Mouse (Mus musculus): Measurements from ENCODE around the gene Prss8. TPM values are rescaled to one million over a fixed set of nuclear protein-coding genes. Genes with fewer than 3 reads are reported as not detected.

Prss8 gene
- polyA plus RNA-seq, 1 experiment from 2014 or later: 0.25 TPM

GRCm38 (mm10) chr7:127888821-127889220, 41.1 kb downstream of the Prss8 start:
- Histone ChIP-seq H3K27ac (no peak overlapping the region), H3K9me3 (ENCODE audit: control insufficient read depth, low read length) (no peaks in the 10 kb centered on the region), H3K4me3 (replicated peaks; ENCODE audit: low read length) (no peak overlapping the region), H3K4me1 (replicated peaks; ENCODE audit: control insufficient read depth, insufficient read depth, low read length) (peaks cover 5% of the 10 kb centered on the region; the same call in 1 of the 2 replicates), H3K36me3 (replicated peaks; ENCODE audit: control insufficient read depth, insufficient read depth) (peaks cover 85% of the 10 kb centered on the region), H3K9ac (no peak overlapping the region; the same call in 1 of the 2 replicates), H3K27me3 (ENCODE audit: control insufficient read depth, insufficient read depth, low read length) (no peaks in the 10 kb centered on the region), H3K4me2 (replicated peaks) (no peak overlapping the region)
- WGBS: 71% methylated on average over 3 of the region's 3 CpGs
- ATAC-seq (ENCODE audit: low FRiP score) (no peak), DNase-seq (ENCODE audit: low spot score) (no peak)

- no peak for DNase-seq (ENCODE audit: low spot score)
- H3K27me3 ChIP-seq (ENCODE audit: control insufficient read depth, insufficient read depth, low read length): no peaks in the 10 kb centered on the region
- peaks cover 86% of the 10 kb centered on the region for H3K36me3 ChIP-seq (replicated peaks; ENCODE audit: control insufficient read depth, insufficient read depth)
- H3K4me1 ChIP-seq (replicated peaks; ENCODE audit: control insufficient read depth, insufficient read depth, low read length): peaks cover 6% of the 10 kb centered on the region; the same call in 1 of the 2 replicates
- H3K27ac ChIP-seq: no peak overlapping the region
- no peak for ATAC-seq (ENCODE audit: low FRiP score)
- H3K9ac ChIP-seq: no peak overlapping the region
- no peaks in the 10 kb centered on the region for H3K9me3 ChIP-seq (ENCODE audit: control insufficient read depth, low read length)
- 82% methylated on average over 3 of the region's 3 CpGs for WGBS
- H3K4me2 ChIP-seq (replicated peaks): no peak overlapping the region
- no peak overlapping the region for H3K4me3 ChIP-seq (replicated peaks; ENCODE audit: low read length)
These were observed 42.1 kb downstream of the Prss8 start for GRCm38 (mm10) chr7:127887781-127888180.

- DNase-seq (ENCODE audit: low spot score) (no peak), ATAC-seq (ENCODE audit: low FRiP score) (no peak)
- no peaks in the 10 kb centered on the region for H3K27me3 ChIP-seq (ENCODE audit: control insufficient read depth, insufficient read depth, low read length)
- no peaks in the 10 kb centered on the region for H3K9me3 ChIP-seq (ENCODE audit: control insufficient read depth, low read length)
- 83% methylated on average over 8 of the region's 8 CpGs for WGBS
- H3K36me3 ChIP-seq (replicated peaks; ENCODE audit: control insufficient read depth, insufficient read depth): peaks cover 86% of the 10 kb centered on the region
- H3K4me3 ChIP-seq (replicated peaks; ENCODE audit: low read length): no peak overlapping the region
- no peak overlapping the region for H3K4me2 ChIP-seq (replicated peaks)
- peaks cover 6% of the 10 kb centered on the region; the same call in 1 of the 2 replicates for H3K4me1 ChIP-seq (replicated peaks; ENCODE audit: control insufficient read depth, insufficient read depth, low read length)
- no peak overlapping the region for H3K9ac ChIP-seq
- no peak overlapping the region for H3K27ac ChIP-seq
These were observed 42.7 kb downstream of the Prss8 start for GRCm38 (mm10) chr7:127887191-127887590.

- Histone ChIP-seq H3K4me1 (replicated peaks; ENCODE audit: control insufficient read depth, insufficient read depth, low read length) (peaks cover 6% of the 10 kb centered on the region; the same call in 1 of the 2 replicates), H3K36me3 (replicated peaks; ENCODE audit: control insufficient read depth, insufficient read depth) (peaks cover 92% of the 10 kb centered on the region), H3K27ac (no peak overlapping the region), H3K4me3 (replicated peaks; ENCODE audit: low read length) (no peak overlapping the region), H3K27me3 (ENCODE audit: control insufficient read depth, insufficient read depth, low read length) (no peaks in the 10 kb centered on the region), H3K9me3 (ENCODE audit: control insufficient read depth, low read length) (no peaks in the 10 kb centered on the region), H3K9ac (no peak overlapping the region), H3K4me2 (replicated peaks) (no peak overlapping the region)
- no peak for ATAC-seq (ENCODE audit: low FRiP score)
- WGBS: 94% methylated on average over 6 of the region's 6 CpGs
- no peak for DNase-seq (ENCODE audit: low spot score)
These were observed 43.4 kb downstream of the Prss8 start for GRCm38 (mm10) chr7:127886551-127886950.

- no peak overlapping the region for H3K9ac ChIP-seq
- H3K4me2 ChIP-seq (replicated peaks): no peak overlapping the region
- peaks cover 93% of the 10 kb centered on the region for H3K36me3 ChIP-seq (replicated peaks; ENCODE audit: control insufficient read depth, insufficient read depth)
- no peak for ATAC-seq (ENCODE audit: low FRiP score)
- peaks cover 6% of the 10 kb centered on the region; the same call in 1 of the 2 replicates for H3K4me1 ChIP-seq (replicated peaks; ENCODE audit: control insufficient read depth, insufficient read depth, low read length)
- no peak overlapping the region for H3K27ac ChIP-seq
- WGBS: 79% methylated on average over 6 of the region's 6 CpGs
- H3K27me3 ChIP-seq (ENCODE audit: control insufficient read depth, insufficient read depth, low read length): no peaks in the 10 kb centered on the region
- no peak for DNase-seq (ENCODE audit: low spot score)
- no peak overlapping the region for H3K4me3 ChIP-seq (replicated peaks; ENCODE audit: low read length)
- no peaks in the 10 kb centered on the region for H3K9me3 ChIP-seq (ENCODE audit: control insufficient read depth, low read length)
These were observed 44.0 kb downstream of the Prss8 start for GRCm38 (mm10) chr7:127885951-127886350.

GRCm38 (mm10) chr7:127880431-127880830, 49.5 kb downstream of the Prss8 start:
- Histone ChIP-seq H3K27me3 (ENCODE audit: control insufficient read depth, insufficient read depth, low read length) (no peaks in the 10 kb centered on the region), H3K9me3 (ENCODE audit: control insufficient read depth, low read length) (no peaks in the 10 kb centered on the region), H3K4me1 (replicated peaks; ENCODE audit: control insufficient read depth, insufficient read depth, low read length) (peaks cover 14% of the 10 kb centered on the region), H3K36me3 (replicated peaks; ENCODE audit: control insufficient read depth, insufficient read depth) (peaks cover 78% of the 10 kb centered on the region), H3K9ac (no peak overlapping the region), H3K4me3 (replicated peaks; ENCODE audit: low read length) (no peak overlapping the region), H3K27ac (no peak overlapping the region), H3K4me2 (replicated peaks) (no peak overlapping the region)
- WGBS: 87% methylated on average over 12 of the region's 12 CpGs
- DNase-seq (ENCODE audit: low spot score) (no peak), ATAC-seq (ENCODE audit: low FRiP score) (no peak)

DNA sequence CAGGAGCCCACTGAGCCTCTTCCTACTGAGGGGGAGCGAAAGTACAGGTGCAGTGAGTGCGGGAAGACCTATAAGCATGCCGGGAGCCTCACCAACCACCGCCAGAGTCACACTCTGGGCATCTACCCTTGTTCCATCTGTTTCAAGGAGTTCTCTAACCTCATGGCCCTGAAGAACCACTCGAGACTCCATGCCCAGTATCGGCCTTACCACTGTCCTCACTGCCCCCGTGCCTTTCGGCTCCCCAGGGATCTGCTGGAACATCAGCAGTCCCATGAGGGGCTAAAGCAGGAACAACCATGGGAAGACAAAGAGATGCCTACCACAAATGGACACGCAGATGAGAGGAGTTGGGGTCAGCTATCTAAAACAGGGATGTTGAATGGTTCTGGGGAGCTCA, 50.6 kb downstream of the Prss8 start:
- H3K4me2 ChIP-seq (replicated peaks): no peak overlapping the region
- no peak overlapping the region for H3K27ac ChIP-seq
- no peak overlapping the region for H3K9ac ChIP-seq
- no peak overlapping the region for H3K4me3 ChIP-seq (replicated peaks; ENCODE audit: low read length)
- peaks cover 66% of the 10 kb centered on the region for H3K36me3 ChIP-seq (replicated peaks; ENCODE audit: control insufficient read depth, insufficient read depth)
- 98% methylated on average over 9 of the region's 9 CpGs for WGBS
- no peaks in the 10 kb centered on the region for H3K9me3 ChIP-seq (ENCODE audit: control insufficient read depth, low read length)
- H3K27me3 ChIP-seq (ENCODE audit: control insufficient read depth, insufficient read depth, low read length): no peaks in the 10 kb centered on the region
- H3K4me1 ChIP-seq (replicated peaks; ENCODE audit: control insufficient read depth, insufficient read depth, low read length): peaks cover 18% of the 10 kb centered on the region
- DNase-seq (ENCODE audit: low spot score): no peak
- ATAC-seq (ENCODE audit: low FRiP score): no peak

DNA sequence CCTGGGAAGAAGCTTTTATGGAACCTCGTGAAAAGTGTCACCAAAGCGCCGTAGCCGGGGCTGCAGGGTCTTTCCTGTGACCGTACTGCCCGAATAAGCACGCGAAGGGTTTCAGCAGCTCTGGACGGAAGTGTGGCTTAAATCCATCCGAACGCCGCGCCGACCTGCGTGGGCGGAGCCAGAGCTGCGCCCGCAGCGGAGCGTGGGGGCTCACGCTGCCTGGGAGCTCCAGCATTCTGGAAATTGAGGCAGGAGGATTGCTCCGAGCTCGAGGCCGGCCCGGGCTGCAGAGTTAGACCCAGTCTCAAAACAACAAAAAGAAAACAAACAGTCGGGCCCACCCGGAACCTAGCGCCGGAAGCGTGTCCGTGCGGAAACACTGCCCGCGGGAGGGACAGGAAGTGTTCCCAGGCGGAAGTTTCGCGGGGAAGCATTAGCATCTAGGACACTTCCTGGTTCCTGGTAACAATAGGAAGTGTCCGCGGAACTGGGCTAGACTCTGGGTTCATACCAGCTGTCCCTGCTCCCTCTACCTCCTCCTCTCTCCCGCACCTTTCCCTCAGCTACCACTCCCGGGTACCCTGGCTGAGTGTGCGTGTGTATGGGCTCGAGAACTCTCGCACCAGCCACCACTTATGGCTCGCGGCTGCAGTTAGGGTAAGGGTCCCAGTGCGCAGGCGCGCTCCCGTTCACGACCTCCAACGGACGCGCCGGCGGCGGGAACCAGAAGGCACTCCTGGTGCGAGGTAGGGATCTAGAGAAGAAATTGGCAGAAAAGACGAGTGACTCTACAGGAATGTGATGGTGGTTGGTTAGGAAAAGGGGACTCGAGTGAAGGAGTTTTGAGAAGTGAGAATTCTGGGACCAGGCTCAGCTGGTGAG, 53.2 kb downstream of the Prss8 start, which contains the start of gene Zfp668:
Gene Zfp668, minus strand, starts transcription at position 362 of the 882 bp plus-strand sequence.
- Histone ChIP-seq H3K9me3 (ENCODE audit: control insufficient read depth, low read length) (no peaks in the 10 kb centered on the region), H3K4me2 (replicated peaks) (peak within 1 kb of the TSS; percentile 94)
- under 1% methylated on average over 60 of the region's 60 CpGs for WGBS

DNA sequence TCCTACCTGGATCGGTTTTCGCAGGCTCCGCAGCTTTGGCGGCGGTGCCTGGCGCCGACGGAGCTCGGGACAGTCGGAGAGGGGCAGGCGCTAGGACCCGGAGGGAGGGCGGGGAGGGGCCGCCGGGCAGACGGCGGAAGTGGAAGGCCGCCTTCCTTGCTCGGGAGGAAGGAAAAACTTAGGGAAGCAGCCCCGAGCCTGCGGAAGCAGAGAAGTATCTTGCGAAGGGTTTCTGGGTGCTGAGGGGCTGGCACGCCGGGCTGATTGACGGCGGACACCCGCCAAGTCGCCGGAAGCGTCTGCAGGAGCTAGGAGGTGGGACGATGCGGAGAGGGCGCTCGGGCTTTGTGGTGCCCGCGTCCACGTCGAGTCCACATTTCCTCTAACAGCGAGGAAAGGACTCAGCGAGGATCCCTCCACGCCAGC, 53.9 kb downstream of the Prss8 start, which contains the start of gene Zfp646:
Gene Zfp646, plus strand, starts transcription at position 181 of the 426 bp plus-strand sequence.
- Histone ChIP-seq H3K4me2 (replicated peaks) (peak within 1 kb of the TSS; percentile 94), H3K9me3 (ENCODE audit: control insufficient read depth, low read length) (no peaks in the 10 kb centered on the region), H3K27me3 (ENCODE audit: control insufficient read depth, insufficient read depth, low read length) (no peaks in the 10 kb centered on the region), H3K36me3 (replicated peaks; ENCODE audit: control insufficient read depth, insufficient read depth) (peaks cover 51% of the 10 kb centered on the region), H3K4me3 (replicated peaks; ENCODE audit: low read length) (peak within 1 kb of the TSS; percentile 89), H3K4me1 (replicated peaks; ENCODE audit: control insufficient read depth, insufficient read depth, low read length) (peaks cover 28% of the 10 kb centered on the region), H3K27ac (peak within 1 kb of the TSS; percentile 98), H3K9ac (peak within 1 kb of the TSS; percentile 78)
- DNase-seq (ENCODE audit: low spot score) (peak; percentile 84), ATAC-seq (ENCODE audit: low FRiP score) (peak; percentile 88)
- WGBS: 0% methylated on average over 41 of the region's 41 CpGs

More for the DNA sequence above, 53.2 kb downstream of the Prss8 start, which contains the start of gene Zfp668:
- Histone ChIP-seq H3K4me1 (replicated peaks; ENCODE audit: control insufficient read depth, insufficient read depth, low read length) (peaks cover 28% of the 10 kb centered on the region), H3K36me3 (replicated peaks; ENCODE audit: control insufficient read depth, insufficient read depth) (peaks cover 51% of the 10 kb centered on the region), H3K9ac (peak within 1 kb of the TSS; percentile 78), H3K4me3 (replicated peaks; ENCODE audit: low read length) (peak within 1 kb of the TSS; percentile 89), H3K27me3 (ENCODE audit: control insufficient read depth, insufficient read depth, low read length) (no peaks in the 10 kb centered on the region), H3K27ac (peak within 1 kb of the TSS; percentile 98)
- DNase-seq (ENCODE audit: low spot score) (peak; percentile 94), ATAC-seq (ENCODE audit: low FRiP score) (peak; percentile 61)
